Mouse (Mus musculus): ENCODE data around the gene Pnpla1. TPM values are rescaled to one million over a fixed set of nuclear protein-coding genes. Genes with fewer than 3 reads are reported as not detected.
A peak's percentile ranks its signal among the peaks of the same experiment; 100 is the strongest.
"Not testable (repeated sequence)": the region's sequence is repeated elsewhere in the genome, so short reads cannot be mapped to it uniquely, and the experiment has no call there.

The Pnpla1 gene
- under 1 TPM; 0.43 to 0.84 (median 0.70) TPM for total RNA-seq (2022)

DNA sequence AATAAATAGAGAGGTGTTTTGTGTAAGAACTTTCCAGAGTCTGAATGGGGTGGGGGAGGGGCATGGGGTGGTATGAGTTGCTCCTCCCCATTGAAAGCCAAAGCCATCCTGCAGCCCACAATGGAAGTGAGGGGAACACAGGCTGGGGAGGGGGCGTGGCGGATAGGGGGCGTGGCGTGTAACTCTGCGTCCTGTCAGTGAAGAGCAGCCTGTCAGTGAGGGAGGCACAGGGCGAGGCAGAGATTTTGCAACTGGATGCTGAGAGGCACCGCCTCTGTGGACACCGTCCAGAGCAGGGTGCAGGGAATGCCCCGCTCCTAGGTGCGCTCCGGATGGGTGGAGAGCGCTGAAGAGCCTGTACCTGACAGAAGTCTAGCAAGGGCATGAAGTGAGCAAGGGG, at the start of gene Pnpla1:
Pnpla1 (plus strand) TSS at position 207 of the 400 bp plus-strand sequence.
- no peak for DNase-seq (ENCODE audit: low spot score in 2 of 2)

DNA sequence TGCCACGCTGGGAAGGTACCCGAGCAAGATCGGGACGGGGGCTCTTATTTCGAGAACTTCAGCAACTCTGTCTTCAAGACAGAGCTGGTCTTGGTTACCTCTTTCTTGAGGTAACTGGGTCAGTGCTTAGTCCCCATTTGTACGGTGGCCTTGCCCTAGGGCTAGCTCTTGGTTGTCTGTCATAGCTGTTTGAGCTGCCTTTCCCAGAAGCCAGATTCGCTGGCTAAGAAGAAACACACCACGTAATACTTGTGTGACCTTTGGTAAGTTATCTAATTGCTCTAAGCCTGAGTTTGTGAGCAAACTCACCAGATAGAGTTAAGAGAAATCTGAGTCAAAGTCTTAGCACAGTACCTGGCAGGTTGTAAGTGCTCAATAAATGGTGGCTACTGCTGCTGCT, 49.5 kb upstream of the Pnpla1 start:
- DNase-seq (ENCODE audit: low spot score in 2 of 2), result no peak

DNA sequence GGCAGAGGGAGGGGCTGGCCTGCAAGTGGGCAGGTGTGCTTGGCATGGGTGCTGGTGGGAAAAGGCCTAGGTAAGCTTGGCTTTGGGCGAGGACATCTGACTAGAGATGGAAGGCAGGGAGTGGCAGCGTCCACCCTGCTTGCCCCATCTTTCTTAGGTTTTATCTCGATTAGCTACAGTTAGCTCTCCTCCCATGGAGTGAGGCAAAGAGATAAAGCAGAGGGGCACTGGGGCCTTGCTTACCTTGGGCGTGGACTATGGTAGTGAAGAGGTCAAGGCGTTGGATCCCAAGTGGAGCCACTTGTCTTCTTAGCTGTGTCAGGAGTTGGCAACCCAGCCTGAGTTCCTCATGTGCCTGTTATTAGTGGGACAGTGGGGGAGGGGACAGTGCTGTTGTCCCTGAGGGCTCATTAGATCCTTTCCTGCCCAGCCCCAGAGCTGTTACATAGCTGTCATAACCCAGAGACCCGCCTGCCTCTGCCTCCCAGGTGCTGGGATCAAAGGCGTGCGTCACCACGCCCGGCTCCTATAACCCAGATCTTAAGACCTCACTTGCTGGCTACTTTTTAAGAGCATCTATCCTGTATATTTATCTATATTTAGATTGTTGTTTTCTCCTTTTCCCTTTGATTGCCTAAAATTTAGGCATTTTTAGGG, 48.9 kb upstream of the Pnpla1 start:
- no peak for DNase-seq (ENCODE audit: low spot score in 2 of 2)

DNA sequence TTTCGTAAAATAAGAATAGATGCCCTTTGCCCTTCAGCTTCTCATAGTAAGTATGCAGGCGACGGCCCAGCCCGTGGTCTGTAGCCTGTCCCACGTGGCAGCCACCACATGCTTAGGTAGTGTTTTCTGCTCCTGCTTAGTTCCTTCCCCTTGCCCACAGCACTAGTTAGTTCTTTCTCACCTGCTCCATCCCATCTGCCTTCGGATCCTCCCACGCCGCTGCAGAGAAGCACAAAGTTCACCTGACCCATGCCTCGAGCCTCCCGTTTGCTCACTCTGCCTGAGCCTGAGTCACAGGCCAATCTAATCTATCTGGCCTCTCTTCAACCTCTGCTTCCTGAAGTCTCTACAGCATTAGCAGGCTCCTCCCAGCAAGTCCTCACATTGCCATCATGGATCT, 45.9 kb upstream of the Pnpla1 start:
- DNase-seq (ENCODE audit: low spot score in 2 of 2), result no peak

DNA sequence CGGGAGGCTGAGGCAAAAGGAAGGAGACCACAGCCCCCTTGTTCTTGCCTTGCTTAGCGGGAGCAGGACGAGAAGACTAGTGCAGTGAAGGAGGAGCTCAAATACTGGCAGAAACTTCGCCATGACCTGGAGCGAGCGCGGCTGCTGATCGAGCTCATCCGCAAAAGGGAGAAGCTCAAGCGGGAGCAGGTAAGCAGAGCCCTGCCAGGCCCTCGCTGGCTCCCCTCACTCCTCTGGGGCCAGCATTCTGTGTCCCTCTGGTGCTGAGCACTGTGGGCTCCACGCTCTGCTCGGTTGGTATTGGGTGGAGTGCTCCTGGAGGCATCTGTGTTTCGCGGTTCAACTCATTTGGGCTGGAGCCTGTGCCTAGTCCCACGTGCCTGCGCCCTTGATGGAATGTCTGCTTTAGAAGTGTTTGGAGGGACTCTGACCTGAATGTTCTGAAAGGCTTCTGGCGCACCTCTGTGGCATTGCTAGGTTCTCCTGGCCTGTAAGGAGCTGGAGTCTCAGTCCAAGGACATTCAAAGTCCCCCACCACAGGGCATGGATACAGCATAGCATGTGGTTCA, 43.6 kb upstream of the Pnpla1 start:
- DNase-seq (ENCODE audit: low spot score in 2 of 2), result no peak

DNA sequence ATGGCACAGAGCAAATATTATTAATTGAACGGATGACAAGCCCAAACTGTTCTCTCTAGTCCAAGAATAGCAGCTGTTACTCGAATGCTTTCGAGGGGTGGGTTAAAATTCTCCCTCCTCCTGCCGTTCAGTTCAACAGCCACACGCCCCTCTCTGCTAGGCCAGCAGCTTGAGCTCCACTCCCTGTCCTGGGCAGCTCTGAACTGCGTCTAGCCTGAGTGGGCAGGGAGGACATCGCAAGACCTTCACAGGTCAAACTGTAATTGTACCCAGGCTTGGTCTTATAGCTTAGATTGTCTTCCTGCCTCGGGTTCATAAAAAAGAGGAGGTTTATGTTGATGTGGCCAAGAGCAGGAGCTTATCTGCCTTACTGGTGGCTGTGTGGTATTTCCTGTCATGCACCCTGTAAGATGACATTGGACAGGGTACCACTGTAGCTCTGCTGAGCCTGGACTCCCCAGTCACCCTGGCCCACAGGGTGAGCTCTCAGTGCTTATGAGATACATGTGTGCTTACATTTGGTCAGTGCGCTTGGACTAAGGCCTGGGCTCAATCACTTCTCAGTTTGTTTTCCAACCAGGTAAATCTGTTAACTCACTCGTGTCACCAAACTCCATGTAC, 42.7 kb upstream of the Pnpla1 start:
- DNase-seq (ENCODE audit: low spot score in 2 of 2), result no peak

DNA sequence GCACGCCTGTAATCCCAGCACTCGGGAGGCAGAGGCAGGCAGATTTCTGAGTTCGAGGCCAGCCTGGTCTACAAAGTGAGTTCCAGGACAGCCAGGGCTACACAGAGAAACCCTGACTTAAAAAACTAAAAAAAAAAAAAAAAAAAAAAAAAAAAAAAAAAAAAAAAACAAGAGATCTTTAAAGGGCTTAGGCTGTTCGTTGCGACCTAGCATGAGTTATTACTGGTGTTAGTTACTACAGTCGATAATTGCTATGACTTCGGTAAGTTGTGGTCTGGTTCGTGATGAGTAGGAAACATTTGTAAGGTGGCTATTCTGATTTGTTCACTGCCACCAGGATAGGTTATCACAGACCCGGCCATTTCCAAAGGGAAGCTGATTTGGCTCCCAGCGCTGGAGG, 41.9 kb upstream of the Pnpla1 start:
- not testable (repeated sequence) for DNase-seq (ENCODE audit: low spot score in 2 of 2)

DNA sequence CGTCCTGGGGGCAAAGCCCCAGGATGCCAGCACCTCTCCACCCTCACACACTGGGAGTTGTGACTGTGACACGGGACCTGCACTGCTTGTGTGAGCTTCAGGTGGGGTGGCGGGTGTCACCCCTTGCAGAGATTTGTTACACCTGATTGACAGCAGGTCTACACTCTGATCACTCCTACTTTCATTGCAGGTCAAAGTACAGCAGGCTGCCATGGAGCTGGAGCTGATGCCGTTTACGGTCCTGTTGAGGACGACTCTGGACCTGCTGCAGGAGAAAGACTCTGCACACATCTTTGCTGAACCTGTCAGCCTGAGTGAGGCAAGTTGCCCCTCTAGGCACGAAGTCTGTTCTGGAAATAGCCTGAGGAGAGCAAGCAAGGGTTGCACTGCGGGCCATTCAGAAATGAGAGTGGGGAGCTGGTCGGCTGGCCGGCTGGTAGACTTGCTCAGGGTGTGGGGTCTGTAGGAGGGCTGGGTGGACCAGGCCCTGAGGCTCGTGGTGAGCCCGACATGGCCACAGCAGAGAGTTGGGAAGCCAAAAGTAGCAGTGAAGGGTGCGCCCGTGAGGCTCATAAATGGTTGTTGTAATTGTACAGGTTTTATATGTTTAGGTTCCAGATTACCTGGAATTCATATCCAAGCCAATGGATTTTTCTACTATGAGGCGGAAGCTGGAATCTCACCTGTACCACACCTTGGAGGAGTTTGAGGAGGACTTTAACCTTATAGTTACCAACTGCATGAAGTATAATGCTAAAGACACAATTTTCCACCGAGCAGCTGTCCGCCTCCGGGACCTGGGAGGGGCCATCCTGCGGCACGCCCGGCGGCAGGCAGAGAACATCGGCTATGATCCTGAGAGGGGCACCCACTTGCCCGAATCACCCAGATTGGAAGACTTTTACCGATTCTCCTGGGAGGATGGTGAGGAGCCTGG, 41.1 kb upstream of the Pnpla1 start:
- no peak for DNase-seq (ENCODE audit: low spot score in 2 of 2)

DNA sequence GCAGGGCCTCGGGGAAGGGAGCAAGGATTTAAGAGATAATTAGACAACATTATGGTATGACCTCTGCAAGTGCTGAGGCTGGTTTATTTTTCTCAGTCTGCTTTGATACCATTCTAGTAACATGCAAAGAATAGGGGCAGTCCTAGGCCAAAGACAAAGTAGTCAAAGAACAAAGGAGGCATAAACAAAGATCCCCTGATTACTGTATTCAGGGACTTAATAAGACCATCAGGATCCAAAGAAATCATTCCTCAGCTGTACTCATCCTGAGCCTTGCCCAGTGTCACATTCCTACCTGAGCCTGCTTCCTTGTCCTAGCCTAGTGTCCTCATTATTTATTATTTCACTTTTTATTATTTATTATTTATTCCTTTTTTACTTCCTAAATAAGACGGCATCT, 38.0 kb upstream of the Pnpla1 start:
- DNase-seq (ENCODE audit: low spot score in 2 of 2), result no peak

DNA sequence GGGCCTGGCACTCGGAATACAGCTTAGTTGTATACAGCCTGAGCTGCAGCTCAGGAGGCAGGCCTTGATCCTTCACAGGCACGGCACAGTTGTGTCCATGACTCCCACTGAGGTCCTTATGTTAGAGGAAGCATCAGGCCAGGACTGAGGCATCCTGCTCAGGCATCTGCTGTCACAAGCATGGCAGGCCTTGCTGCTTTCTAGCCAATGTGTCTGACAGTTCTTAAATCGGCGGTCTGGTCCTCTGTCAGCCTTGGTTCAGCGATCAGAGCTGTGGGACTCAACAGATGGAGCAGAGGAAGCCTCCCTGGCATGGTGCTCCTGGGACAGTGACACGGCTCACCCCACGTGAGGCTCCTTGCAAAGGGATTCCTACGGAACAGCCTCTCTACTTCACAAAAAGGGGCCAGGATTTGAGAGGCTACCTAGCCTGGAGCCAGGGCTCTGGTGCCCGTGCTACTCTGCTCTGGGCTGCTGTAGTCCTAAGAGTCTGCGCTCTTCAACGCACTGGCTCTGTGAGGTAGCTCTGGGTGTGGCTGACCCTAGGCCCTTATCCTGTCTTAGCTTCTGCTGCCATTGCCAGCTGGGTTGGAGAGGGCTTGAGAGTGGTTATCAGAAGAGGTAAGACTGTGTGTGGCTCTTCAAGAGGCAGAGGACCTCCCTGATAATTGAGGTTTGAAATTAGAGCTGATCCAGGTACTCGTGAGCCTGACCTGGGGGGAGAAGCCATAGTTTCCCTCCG, 35.0 kb upstream of the Pnpla1 start:
- peak; percentile 23 to 51 for DNase-seq (ENCODE audit: low spot score in 2 of 2)

DNA sequence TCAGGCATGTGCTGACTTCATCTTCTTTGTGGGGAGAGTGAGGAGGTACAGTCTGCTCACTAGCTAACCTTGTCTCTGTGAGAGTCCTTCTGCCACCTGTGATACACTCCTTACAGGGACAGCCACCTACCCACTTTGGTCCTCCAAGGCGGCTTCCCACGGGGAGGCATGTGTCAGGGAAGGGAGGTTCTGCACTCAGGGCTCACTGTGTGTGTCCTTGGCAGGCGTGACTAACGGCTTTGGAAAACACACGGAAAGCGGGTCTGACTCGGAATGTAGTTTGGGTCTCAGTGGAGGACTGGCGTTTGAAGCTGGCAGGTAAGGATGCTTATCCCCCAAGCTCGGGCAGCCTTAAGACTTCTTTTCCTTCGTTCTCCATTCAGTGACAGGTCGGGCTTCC, 34.5 kb upstream of the Pnpla1 start:
- DNase-seq (ENCODE audit: low spot score in 2 of 2), result no peak

DNA sequence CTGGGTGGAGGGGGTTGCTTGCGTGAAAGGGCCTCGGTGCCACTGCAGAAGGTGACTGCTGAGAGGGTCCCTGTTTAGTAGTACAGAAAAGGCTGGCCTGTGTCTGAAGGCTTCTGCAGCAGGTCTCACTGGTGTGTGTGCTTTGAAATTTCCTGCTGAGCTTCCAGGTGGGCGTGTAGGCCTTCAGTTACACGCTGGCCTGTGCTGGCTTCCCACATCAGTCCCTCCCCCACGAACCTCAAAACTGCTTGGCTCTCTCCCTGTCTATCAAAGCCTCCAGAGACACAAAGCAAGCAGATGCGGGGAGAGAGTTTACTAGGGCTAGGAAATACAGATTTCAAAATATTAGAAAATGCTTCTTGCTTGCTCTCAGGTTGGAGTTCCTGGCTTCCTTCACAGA, 33.3 kb upstream of the Pnpla1 start:
- peak in 1 of 2 experiments; percentile 34 for DNase-seq (ENCODE audit: low spot score in 2 of 2)

DNA sequence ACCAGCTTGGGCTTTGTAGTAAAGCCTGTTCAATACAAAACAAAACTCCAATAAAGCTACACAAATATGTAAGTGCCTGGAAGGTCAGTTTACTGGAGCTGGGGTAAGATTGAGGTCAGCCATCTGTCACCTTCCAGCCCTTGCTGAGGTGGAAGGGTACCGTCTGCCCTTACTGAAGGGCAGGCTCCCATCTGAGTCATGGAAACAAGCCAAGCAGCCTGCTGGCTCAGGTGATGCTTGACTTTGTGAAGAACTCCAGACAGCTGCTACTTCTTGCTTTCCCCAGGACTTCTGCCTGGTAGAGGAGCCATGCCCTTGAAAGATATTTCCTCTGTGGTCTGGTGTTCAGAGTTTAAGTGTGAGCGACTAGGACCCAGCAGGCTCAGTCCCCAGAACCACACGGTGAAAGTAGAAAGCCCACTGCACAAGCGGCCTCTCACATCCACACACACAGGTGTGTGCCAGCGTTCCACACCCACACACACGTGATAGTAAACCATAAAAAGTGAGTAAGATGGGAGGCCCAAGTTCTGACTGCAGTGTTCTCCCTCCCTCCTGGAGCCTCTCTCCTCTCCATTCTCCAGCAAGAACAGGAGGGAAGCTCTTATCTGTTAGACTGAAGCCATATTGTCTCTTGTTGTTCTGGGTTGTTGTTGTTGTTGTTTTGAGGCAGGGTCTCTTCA, 32.7 kb upstream of the Pnpla1 start:
- DNase-seq (ENCODE audit: low spot score in 2 of 2), result no peak

DNA sequence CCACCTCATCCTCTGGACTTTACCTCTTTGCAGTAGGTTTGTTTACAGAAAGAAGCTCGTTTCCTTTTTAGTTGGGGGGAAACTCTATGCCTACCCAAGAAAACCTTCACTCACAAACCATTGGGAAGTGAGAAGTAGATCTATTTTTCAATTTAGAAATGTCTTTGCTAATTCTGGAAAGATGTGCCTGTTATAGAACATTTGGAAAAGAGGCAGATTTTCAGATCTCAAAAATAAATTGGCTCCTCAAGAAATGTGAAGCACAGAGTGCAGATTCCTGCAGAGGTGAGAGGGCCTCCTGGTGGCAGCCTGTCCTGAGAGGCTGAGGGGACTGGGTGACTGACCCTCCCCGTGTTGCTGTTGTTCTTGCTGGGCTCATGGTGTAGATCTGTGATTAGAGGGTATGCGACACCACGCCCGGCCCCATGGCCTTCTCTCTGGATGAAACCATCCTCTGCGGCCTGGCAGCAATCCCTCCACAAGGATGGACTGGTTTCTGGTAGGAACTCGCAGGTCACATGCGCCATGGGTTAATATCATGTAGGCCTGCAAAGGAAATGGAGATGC, 30.5 kb upstream of the Pnpla1 start:
- no peak for DNase-seq (ENCODE audit: low spot score in 2 of 2)

DNA sequence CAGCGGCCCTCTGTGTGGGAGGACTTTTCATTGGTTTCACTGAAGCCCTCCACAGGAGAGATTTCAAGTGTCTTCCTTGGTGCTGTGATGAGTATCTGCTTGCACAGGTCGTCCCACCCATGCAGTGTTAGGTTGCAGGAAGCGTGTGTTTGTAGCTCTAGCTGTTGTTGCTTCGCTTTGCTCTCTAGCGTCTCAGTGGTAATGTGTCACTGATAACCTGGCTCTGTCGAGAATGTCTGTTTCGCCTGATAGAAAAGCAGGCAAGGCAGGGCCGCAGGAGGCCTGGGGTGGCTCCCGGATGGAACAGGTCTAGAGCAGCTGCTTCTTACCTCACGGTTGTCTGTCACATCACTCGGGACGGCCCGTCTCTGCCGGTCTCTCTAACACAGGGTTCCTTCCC, 29.1 kb upstream of the Pnpla1 start:
- DNase-seq (ENCODE audit: low spot score in 2 of 2), result no peak

DNA sequence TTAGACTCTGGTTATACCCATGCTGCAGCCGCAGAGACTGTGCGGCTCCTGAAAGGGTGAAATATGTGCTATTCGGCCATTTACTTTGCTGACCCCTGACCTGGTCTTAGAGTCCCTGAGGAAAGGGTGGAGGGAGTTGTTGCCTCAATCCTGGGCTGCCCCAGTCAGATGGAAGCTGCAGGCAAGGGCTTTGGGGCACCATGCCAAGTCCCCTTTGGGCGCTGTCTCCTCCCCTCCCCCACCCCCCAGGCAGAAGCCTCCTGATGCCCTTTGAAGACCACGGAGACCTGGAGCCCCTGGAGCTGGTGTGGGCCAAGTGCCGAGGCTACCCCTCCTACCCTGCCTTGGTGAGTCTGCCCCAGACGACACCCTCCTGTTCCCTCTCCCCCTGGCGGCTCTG, 27.1 kb upstream of the Pnpla1 start:
- no peak for DNase-seq (ENCODE audit: low spot score in 2 of 2)

DNA sequence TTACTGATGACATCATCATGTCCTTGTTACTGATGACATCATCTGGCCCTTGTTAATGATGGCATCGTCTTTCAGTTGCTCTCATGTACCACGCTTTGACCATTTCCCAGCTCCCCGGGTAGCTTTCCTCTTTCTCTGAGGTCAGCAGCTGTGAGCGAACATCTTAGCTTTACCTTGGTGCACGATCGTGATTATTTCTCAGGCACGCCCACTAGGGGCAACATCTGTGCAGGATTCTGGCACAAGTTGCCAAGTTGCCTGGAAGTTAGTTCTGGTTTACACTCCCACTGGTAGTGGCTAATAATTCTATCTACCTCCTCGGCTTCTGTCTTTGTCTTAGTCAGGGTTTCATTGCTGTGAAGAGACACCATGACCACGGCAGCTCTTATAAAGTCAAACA, 26.2 kb upstream of the Pnpla1 start:
- no peak for DNase-seq (ENCODE audit: low spot score in 2 of 2)

DNA sequence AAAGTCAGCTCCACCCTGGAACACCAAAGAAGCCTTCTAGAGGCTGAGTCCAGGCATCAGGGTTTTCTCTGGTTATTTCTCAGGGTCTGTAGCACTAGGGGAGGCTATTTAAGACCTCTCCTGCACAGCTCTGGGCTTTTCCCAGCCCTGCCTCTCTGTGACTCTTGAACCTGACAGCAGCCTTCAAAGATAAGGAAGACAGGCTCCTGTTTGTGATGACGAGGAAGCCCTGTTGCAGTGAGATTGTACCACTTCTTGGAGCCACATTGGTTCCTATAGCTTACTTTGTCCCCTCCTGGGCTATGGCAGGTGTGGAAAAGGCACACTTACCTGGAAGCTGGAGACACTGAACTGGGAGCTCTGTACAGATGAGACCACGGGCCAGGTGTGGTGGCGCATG, 25.3 kb upstream of the Pnpla1 start:
- no peak for DNase-seq (ENCODE audit: low spot score in 2 of 2)

DNA sequence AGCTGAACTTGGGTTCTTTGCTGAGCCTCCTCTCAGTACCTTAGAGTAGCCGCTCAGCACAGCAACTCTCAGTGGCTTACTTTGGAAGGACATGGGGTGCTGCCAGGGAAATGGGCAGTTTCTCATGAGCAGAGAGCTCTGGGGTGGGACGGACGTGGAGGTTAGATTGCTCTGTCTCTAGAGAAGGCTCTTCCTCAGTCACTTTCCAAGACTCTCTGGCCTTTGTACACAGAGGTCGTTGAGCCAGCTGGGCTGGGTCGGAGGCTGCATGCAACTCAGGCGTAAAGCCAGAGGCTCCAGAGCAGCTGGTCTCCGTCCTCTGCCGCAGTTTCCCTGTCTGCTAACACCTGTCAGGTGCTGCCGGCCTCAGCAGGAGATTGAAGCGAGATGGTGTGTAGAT, 23.5 kb upstream of the Pnpla1 start:
- no peak for DNase-seq (ENCODE audit: low spot score in 2 of 2)

DNA sequence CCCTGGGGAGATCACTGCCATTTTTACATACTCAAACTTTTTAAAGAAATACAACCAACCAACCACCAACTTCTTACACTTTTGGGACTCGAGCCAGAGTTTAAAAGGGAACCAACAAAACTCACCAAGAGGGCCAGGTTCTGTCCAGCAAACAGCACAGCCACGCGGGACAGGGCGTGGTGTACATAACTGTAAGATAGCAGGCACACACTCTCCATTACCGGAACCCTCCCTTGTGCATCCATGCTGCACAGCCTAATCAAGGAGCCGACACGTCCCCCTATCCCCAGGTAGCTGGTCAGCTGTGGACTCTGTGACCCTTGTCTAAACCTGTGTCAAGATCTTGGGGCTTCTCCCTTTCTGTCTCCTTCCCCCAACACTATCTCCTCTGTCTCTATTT, 20.4 kb upstream of the Pnpla1 start:
- no peak for DNase-seq (ENCODE audit: low spot score in 2 of 2)
